Mouse (Mus musculus) telencephalon, adult 2 months (tissue): ENCODE measurements at regions not wholly inside any gene's neighbourhood (a gene's known extent, or its start where the extent isn't known, plus 50 kb on each side); places are given as distances from the start of the nearest gene placed in this dataset.
A peak's percentile ranks its signal among the peaks of the same experiment; 100 is the strongest.

ENCODE experiments used
- DNase-seq: peaks from one replicate; pipeline ENCODE4 v3.0.0-alpha.2; 2011; ENCODE audit warnings: low read depth, low spot score

GRCm38 (mm10) chr5:99165807-99166360 lies 128.7 kb upstream of the Prkg2 start:
- no peak for DNase-seq

GRCm38 (mm10) chr5:99157973-99158372 lies 120.8 kb upstream of the Prkg2 start:
- peak; percentile 29 for DNase-seq

- no peak for DNase-seq
Observed at GRCm38 (mm10) chr5:99153269-99153850, 116.2 kb upstream of the Prkg2 start.

- DNase-seq = no peak
Observed at GRCm38 (mm10) chr5:99152299-99152698, 115.1 kb upstream of the Prkg2 start.

- no peak for DNase-seq
Observed at GRCm38 (mm10) chr5:99149904-99150303, 112.8 kb upstream of the Prkg2 start.

- no peak for DNase-seq
Observed at GRCm38 (mm10) chr5:99132670-99133069, 95.5 kb upstream of the Prkg2 start.

- peak; percentile 11 for DNase-seq
Observed at GRCm38 (mm10) chr5:99128628-99129027, 91.5 kb upstream of the Prkg2 start.

GRCm38 (mm10) chr5:99125418-99125817 lies 88.3 kb upstream of the Prkg2 start:
- DNase-seq = no peak

- no peak for DNase-seq
Observed at GRCm38 (mm10) chr5:99111755-99112154, 74.6 kb upstream of the Prkg2 start.

GRCm38 (mm10) chr5:99111235-99111634 lies 74.1 kb upstream of the Prkg2 start:
- no peak for DNase-seq

- DNase-seq = no peak
Observed at GRCm38 (mm10) chr5:99099727-99100116, 62.6 kb upstream of the Prkg2 start.

GRCm38 (mm10) chr5:99099014-99099726 lies 62.0 kb upstream of the Prkg2 start:
- no peak for DNase-seq
